Mouse (Mus musculus): ENCODE measurements around the gene Crim1. TPM values are rescaled to one million over a fixed set of nuclear protein-coding genes. Genes with fewer than 3 reads are reported as not detected.

Gene Crim1
- polyA plus RNA-seq, 1 experiment from 2014 or later, result 9.4 TPM

- WGBS, result 56% methylated on average over 12 of the region's 12 CpGs
- H3K27me3 ChIP-seq (ENCODE audit: control insufficient read depth, insufficient read depth, low read length), result no peaks in the 10 kb centered on the region
- H3K9me3 ChIP-seq (ENCODE audit: control insufficient read depth, low read length), result no peaks in the 10 kb centered on the region
- H3K36me3 ChIP-seq (ENCODE audit: control insufficient read depth, insufficient read depth, low read length), result no peaks in the 10 kb centered on the region
- H3K27ac ChIP-seq (ENCODE audit: low read depth, low read length), result no peak overlapping the region
- H3K9ac ChIP-seq (ENCODE audit: low read depth, low read length), result no peak overlapping the region
- H3K4me2 ChIP-seq (replicated peaks; ENCODE audit: low read depth, low read length), result no peak overlapping the region
- H3K4me3 ChIP-seq (ENCODE audit: low read length), result no peak overlapping the region
- H3K4me1 ChIP-seq (ENCODE audit: control insufficient read depth, insufficient read depth, low read length), result peaks cover 15% of the 10 kb centered on the region; the same call in 1 of the 2 replicates
- ATAC-seq (ENCODE audit: low FRiP score, low TSS enrichment), result no peak
These were observed 79.1 kb downstream of the Crim1 start for GRCm38 (mm10) chr17:78279191-78279590.

- WGBS, result 54% methylated on average over 18 of the region's 18 CpGs
- H3K4me1 ChIP-seq (ENCODE audit: control insufficient read depth, insufficient read depth, low read length), result peaks cover 16% of the 10 kb centered on the region; the same call in 1 of the 2 replicates
- no peak overlapping the region; the same call in 1 of the 2 replicates for H3K4me2 ChIP-seq (replicated peaks; ENCODE audit: low read depth, low read length)
- no peak overlapping the region for H3K9ac ChIP-seq (ENCODE audit: low read depth, low read length)
- peak; percentile 57 for ATAC-seq (ENCODE audit: low FRiP score, low TSS enrichment)
- H3K9me3 ChIP-seq (ENCODE audit: control insufficient read depth, low read length), result no peaks in the 10 kb centered on the region
- H3K4me3 ChIP-seq (ENCODE audit: low read length), result no peak overlapping the region
- peak overlapping the region; percentile 37; the same call in 1 of the 2 replicates for H3K27ac ChIP-seq (ENCODE audit: low read depth, low read length)
- no peaks in the 10 kb centered on the region for H3K36me3 ChIP-seq (ENCODE audit: control insufficient read depth, insufficient read depth, low read length)
- H3K27me3 ChIP-seq (ENCODE audit: control insufficient read depth, insufficient read depth, low read length), result no peaks in the 10 kb centered on the region
These were observed 81.1 kb downstream of the Crim1 start for GRCm38 (mm10) chr17:78280991-78281712.

GRCm38 (mm10) chr17:78283271-78283992, 83.4 kb downstream of the Crim1 start:
- peak; percentile 60 for ATAC-seq (ENCODE audit: low FRiP score, low TSS enrichment)
- WGBS, result 37% methylated on average over 11 of the region's 11 CpGs
- Histone ChIP-seq H3K36me3 (ENCODE audit: control insufficient read depth, insufficient read depth, low read length) (no peaks in the 10 kb centered on the region), H3K4me1 (ENCODE audit: control insufficient read depth, insufficient read depth, low read length) (peaks cover 16% of the 10 kb centered on the region; the same call in 1 of the 2 replicates), H3K4me2 (replicated peaks; ENCODE audit: low read depth, low read length) (no peak overlapping the region), H3K27me3 (ENCODE audit: control insufficient read depth, insufficient read depth, low read length) (no peaks in the 10 kb centered on the region), H3K4me3 (ENCODE audit: low read length) (no peak overlapping the region), H3K27ac (ENCODE audit: low read depth, low read length) (peak overlapping the region; percentile 26; the same call in 1 of the 2 replicates), H3K9ac (ENCODE audit: low read depth, low read length) (no peak overlapping the region), H3K9me3 (ENCODE audit: control insufficient read depth, low read length) (no peaks in the 10 kb centered on the region)

- Histone ChIP-seq H3K9ac (ENCODE audit: low read depth, low read length) (no peak overlapping the region), H3K4me1 (ENCODE audit: control insufficient read depth, insufficient read depth, low read length) (peaks cover 14% of the 10 kb centered on the region; the same call in 1 of the 2 replicates), H3K36me3 (ENCODE audit: control insufficient read depth, insufficient read depth, low read length) (no peaks in the 10 kb centered on the region), H3K27me3 (ENCODE audit: control insufficient read depth, insufficient read depth, low read length) (no peaks in the 10 kb centered on the region), H3K27ac (ENCODE audit: low read depth, low read length) (no peak overlapping the region), H3K9me3 (ENCODE audit: control insufficient read depth, low read length) (no peaks in the 10 kb centered on the region), H3K4me2 (replicated peaks; ENCODE audit: low read depth, low read length) (no peak overlapping the region), H3K4me3 (ENCODE audit: low read length) (no peak overlapping the region)
- no peak for ATAC-seq (ENCODE audit: low FRiP score, low TSS enrichment)
- WGBS, result 87% methylated on average over 13 of the region's 13 CpGs
These were observed 86.0 kb downstream of the Crim1 start for GRCm38 (mm10) chr17:78286021-78286420.

- Histone ChIP-seq H3K4me2 (replicated peaks; ENCODE audit: low read depth, low read length) (no peak overlapping the region), H3K9me3 (ENCODE audit: control insufficient read depth, low read length) (no peaks in the 10 kb centered on the region), H3K9ac (ENCODE audit: low read depth, low read length) (no peak overlapping the region), H3K4me1 (ENCODE audit: control insufficient read depth, insufficient read depth, low read length) (peaks cover 5% of the 10 kb centered on the region; the same call in 1 of the 2 replicates), H3K4me3 (ENCODE audit: low read length) (no peak overlapping the region), H3K27ac (ENCODE audit: low read depth, low read length) (no peak overlapping the region), H3K27me3 (ENCODE audit: control insufficient read depth, insufficient read depth, low read length) (no peaks in the 10 kb centered on the region), H3K36me3 (ENCODE audit: control insufficient read depth, insufficient read depth, low read length) (0 out of 2 replicates have a peak, but pooled peaks cover 4% of the 10 kb centered on the region)
- ATAC-seq (ENCODE audit: low FRiP score, low TSS enrichment), result no peak
- 82% methylated on average over 2 of the region's 2 CpGs for WGBS
These were observed 87.3 kb downstream of the Crim1 start for GRCm38 (mm10) chr17:78287391-78287790.

GRCm38 (mm10) chr17:78290153-78290876, 90.3 kb downstream of the Crim1 start:
- Histone ChIP-seq H3K27me3 (ENCODE audit: control insufficient read depth, insufficient read depth, low read length) (no peaks in the 10 kb centered on the region), H3K9me3 (ENCODE audit: control insufficient read depth, low read length) (no peaks in the 10 kb centered on the region), H3K27ac (ENCODE audit: low read depth, low read length) (no peak overlapping the region), H3K4me3 (ENCODE audit: low read length) (no peak overlapping the region), H3K9ac (ENCODE audit: low read depth, low read length) (no peak overlapping the region), H3K4me2 (replicated peaks; ENCODE audit: low read depth, low read length) (no peak overlapping the region), H3K36me3 (ENCODE audit: control insufficient read depth, insufficient read depth, low read length) (0 out of 2 replicates have a peak, but pooled peaks cover 4% of the 10 kb centered on the region), H3K4me1 (ENCODE audit: control insufficient read depth, insufficient read depth, low read length) (no peaks in the 10 kb centered on the region)
- WGBS, result 87% methylated on average over 6 of the region's 6 CpGs
- no peak for ATAC-seq (ENCODE audit: low FRiP score, low TSS enrichment)

GRCm38 (mm10) chr17:78291030-78291429, 91.0 kb downstream of the Crim1 start:
- 94% methylated on average over 5 of the region's 5 CpGs for WGBS
- no peak overlapping the region for H3K4me2 ChIP-seq (replicated peaks; ENCODE audit: low read depth, low read length)
- ATAC-seq (ENCODE audit: low FRiP score, low TSS enrichment), result no peak
- no peak overlapping the region for H3K27ac ChIP-seq (ENCODE audit: low read depth, low read length)
- H3K4me1 ChIP-seq (ENCODE audit: control insufficient read depth, insufficient read depth, low read length), result no peaks in the 10 kb centered on the region
- H3K27me3 ChIP-seq (ENCODE audit: control insufficient read depth, insufficient read depth, low read length), result no peaks in the 10 kb centered on the region
- H3K9me3 ChIP-seq (ENCODE audit: control insufficient read depth, low read length), result no peaks in the 10 kb centered on the region
- H3K4me3 ChIP-seq (ENCODE audit: low read length), result no peak overlapping the region
- H3K9ac ChIP-seq (ENCODE audit: low read depth, low read length), result no peak overlapping the region
- 0 out of 2 replicates have a peak, but pooled peaks cover 4% of the 10 kb centered on the region for H3K36me3 ChIP-seq (ENCODE audit: control insufficient read depth, insufficient read depth, low read length)

- no peaks in the 10 kb centered on the region for H3K4me1 ChIP-seq (ENCODE audit: control insufficient read depth, insufficient read depth, low read length)
- H3K36me3 ChIP-seq (ENCODE audit: control insufficient read depth, insufficient read depth, low read length), result 0 out of 2 replicates have a peak, but pooled peaks cover 4% of the 10 kb centered on the region
- H3K4me2 ChIP-seq (replicated peaks; ENCODE audit: low read depth, low read length), result no peak overlapping the region
- H3K27me3 ChIP-seq (ENCODE audit: control insufficient read depth, insufficient read depth, low read length), result no peaks in the 10 kb centered on the region
- ATAC-seq (ENCODE audit: low FRiP score, low TSS enrichment), result no peak
- H3K9me3 ChIP-seq (ENCODE audit: control insufficient read depth, low read length), result no peaks in the 10 kb centered on the region
- H3K4me3 ChIP-seq (ENCODE audit: low read length), result no peak overlapping the region
- no peak overlapping the region for H3K27ac ChIP-seq (ENCODE audit: low read depth, low read length)
- WGBS, result 87% methylated on average over 7 of the region's 7 CpGs
- H3K9ac ChIP-seq (ENCODE audit: low read depth, low read length), result no peak overlapping the region
These were observed 92.3 kb downstream of the Crim1 start for GRCm38 (mm10) chr17:78292301-78292700.
